Mouse (Mus musculus) A20 (cell line): ENCODE measurements around the gene Pnrc1.

Experiments used
- DNase-seq: peaks from one replicate; pipeline ENCODE4 v3.0.0-alpha.2; 2011; ENCODE audit warnings: low read depth, low spot score

Pnrc1 gene

DNA sequence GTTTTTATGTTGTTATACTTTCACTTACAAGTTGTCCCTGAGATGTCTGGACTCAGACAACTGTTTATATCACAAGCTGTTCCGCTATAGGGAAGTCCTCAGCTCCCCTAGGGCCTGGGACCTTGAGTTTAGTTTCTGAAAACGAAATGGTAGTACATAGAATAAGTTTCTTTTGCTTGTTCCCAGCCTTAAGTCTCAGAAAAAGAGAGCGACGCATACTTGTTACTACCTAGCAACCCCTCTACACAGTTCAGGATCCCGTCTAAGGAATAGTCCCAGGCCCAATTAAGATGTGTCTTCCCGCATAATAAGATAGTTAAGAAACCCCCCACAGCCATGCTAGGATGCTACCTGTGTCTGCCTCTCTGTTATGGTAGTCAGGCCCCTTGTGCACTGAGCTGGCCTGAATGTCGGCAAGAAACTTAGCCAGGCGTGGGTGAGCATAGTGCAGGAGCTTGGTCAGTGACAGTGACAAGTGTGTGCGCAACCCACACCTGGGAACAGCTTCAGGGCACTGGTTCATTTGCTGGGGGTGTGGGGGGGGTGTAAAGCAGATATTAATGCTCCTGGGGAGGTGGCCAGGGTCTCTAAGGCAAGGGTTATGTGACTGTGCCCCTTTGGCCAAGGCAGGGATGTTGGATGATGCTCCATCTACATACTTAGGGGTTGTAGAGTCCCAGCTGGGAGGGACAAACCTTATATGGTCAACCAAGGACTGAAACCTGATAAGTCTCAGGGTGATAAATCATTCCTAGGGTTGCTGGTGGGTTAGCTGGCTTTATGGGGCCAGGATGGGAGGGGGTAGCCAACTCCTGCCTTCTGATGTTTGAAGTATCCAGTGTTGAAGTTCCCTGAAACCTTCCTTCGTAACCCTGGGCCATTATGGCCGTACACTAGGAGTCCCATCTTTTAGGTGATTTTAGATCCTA, 19.3 kb downstream of the Pnrc1 start:
- no peak for DNase-seq

DNA sequence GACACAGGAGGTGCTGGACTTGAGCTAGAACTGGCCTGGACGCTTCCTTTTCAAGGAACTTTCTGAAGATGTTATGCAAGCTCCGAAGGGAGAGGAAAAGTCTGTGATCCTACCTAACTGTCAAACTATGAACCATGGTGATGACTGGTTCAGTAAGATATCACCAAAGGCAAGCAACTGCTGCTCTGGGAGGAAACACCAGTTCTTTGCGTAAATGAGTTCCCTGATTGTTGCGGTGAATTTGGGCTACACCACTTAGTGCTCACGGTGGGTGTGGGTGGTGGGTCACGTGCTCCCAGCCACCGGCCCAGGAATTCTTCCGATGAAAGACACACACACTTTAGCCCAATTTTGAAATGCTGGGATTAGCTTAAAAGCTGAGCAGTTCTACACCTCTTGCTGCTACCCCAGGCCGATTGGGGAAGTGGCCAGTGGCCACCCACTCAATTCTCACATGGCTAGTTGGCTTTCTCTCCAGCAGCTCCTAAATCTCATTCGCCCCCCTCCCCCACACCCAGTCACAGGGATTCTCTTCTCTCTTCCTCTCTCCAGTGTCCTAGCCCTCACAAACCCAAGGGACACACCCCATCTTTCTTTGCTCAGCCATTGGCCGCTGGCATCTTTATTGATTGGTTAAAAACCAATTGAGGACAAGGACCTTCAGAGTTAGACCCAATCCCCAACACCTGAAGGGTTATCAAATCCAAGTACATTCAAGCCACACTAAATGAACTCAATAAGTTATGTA, 24.8 kb downstream of the Pnrc1 start:
- DNase-seq = no peak

DNA sequence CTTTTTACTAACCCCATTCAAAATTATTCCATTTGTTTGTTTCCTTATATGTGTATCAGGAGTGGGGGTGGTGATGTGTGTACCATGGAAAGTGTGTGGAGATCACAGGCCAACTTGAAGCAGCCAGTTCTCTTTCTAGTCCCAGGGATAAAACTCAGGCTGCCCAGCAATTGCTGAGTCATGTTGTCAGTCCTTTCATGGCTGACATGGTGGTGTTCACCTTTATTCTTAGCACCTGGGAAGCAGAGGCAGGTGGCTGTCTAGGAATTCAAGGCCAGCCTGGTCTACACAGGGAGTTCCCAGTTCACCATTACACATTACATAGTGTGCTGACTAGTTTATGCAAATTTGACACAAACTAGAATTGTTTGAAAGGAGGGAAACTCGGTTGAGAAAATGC, 27.1 kb downstream of the Pnrc1 start:
- DNase-seq = no peak

DNA sequence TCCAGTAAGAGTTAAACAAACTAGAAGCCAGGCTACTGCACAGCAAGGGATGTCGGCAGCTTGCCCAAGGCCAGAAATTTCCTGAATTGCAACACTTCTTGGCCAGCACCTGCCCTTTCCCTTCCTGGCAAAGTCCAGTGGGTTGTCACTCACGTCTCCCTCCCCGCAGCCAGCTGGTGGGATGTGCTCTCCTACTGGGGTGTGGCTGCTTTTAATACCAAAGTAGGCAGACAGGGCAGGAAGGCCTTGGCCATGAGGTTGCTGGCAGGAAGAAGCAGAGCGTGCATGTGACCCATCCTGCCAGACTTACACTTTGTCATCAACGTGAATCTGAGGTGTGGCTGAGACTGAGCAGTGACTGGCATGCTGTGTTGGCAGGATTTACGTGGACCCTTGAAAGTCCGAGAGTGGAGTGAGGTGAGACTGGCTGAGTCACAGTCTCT, 28.6 kb downstream of the Pnrc1 start:
- DNase-seq = no peak

DNA sequence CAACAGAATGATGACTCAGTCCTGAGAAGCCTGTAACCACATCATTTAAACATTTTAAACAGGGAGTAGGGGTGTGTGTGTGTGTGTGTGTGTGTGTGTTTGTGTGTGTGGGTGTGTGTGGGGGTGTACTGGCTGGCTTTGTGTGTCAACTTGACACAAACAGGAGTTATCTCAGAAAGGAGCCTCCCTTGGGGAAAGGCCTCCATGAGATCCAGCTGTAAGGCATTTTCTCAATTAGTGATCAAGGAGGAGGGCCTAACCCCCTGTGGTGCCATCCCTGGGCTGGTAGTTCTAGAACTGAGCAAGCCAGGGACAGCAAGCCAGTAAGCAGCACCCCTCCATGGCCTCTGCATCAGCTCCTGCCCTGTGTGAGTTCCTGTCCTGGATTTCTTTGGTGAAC, 29.7 kb downstream of the Pnrc1 start:
- no peak for DNase-seq

DNA sequence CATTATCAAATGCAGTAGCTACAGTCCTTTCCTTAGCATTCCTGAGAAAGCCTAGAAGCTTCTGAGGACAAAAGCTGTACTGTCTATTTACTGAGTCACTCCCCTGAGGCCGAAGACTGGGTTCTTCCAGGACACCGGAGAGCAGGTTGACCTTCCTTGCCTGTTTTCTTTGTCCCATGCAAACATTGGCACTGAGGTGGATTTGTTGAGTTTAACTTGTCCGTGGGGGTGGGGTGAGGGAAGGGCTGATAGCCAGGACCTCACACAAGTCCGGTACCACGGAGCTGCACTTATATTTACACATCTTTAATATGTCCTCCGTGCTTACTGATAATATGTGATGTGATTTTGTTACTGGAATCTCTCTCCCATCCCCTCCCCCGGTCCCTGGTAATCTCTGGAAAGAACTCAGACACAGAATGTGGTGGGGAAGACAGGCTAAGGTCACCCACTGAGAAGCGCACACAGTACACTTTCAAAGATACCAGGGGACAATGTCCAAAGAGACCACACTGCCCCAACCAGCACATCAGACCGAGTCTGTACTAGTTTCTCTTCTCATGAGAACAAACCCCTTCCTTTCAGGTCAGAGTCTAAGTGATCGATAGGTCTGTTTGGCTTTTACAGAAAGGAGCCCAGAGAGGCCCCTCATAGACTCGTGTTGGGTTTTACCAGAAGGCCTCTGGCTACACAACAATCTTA, 32.5 kb downstream of the Pnrc1 start:
- DNase-seq = no peak

DNA sequence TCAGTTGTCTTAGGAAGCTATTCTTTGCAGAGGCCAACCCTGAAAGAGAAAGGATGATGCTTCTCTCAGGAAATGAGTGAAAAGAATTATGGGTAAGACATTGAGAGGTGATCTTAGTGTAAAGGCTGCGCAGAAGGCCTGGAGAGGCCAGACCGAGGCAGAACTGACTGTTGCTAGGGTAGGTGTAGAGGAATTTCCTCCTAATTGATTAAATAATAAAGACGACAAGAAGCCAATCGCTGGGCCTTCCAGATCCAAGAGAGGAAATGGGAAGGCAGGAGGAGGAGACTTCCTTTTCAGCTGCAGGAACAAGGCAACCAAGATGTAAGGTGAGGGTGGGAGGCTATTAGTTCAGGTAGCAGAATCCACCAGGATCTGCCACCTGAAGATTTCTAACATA, 35.3 kb downstream of the Pnrc1 start:
- DNase-seq = no peak

DNA sequence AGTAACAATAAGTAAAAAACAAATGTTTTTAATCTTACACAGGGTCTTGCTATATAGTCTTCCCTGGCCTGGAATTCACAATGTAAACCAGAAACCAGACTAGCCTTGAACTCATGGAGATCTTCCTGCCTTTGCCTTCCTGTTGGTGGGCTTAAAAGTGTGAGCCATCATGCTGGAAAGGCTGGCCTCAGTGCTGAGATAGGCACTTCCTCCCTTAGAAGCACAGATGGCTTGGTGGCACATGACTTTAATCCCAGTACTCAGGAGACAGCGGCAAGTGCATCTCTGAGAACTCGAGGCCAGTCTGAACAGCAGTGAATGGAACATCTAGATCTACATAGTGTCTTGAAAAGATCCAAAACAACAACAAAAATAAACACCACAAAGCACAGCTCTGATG, 39.1 kb downstream of the Pnrc1 start:
- no peak for DNase-seq

DNA sequence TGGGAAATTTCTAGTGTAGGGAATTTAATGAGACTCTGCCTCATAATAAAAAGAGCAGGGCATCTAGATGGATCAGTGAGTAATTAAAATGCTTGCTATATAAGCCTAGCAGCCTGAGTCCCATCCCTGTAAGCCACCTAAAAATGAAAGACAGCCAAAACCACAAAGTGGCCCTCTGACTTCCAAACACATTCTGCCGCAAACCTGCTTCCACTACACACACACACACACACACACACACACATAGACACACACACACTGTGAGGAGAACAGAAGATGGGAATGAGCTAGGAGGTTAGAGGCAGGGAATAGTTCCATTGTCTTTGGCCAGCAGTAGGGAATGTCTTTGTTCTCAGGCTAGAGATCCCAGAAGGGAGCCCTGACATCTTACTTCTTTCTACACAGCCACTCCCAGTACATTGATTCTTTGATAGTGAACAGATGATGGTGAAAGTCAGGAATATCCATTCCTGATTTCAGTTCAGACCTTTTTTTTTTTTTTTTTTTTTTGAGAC, 40.2 kb downstream of the Pnrc1 start:
- no peak for DNase-seq

DNA sequence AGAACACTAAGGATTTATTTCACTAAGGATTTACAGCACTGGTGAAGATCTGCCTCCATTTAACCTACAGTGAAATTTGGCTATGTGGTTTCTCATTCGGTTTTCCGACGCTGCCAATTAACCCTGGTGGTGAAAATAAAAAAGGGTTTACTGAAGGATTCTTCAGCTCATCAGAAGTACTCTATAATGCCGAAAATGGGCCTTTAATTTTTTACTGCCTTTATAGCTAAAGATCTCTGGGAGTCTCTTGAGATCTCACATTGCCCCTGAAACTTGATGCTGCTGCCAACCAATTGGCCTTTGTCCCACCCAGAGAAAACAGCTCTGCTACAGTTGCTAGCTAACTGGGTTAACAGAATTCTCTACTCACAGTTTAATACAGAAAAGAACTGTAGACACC, 41.0 kb downstream of the Pnrc1 start:
- no peak for DNase-seq

DNA sequence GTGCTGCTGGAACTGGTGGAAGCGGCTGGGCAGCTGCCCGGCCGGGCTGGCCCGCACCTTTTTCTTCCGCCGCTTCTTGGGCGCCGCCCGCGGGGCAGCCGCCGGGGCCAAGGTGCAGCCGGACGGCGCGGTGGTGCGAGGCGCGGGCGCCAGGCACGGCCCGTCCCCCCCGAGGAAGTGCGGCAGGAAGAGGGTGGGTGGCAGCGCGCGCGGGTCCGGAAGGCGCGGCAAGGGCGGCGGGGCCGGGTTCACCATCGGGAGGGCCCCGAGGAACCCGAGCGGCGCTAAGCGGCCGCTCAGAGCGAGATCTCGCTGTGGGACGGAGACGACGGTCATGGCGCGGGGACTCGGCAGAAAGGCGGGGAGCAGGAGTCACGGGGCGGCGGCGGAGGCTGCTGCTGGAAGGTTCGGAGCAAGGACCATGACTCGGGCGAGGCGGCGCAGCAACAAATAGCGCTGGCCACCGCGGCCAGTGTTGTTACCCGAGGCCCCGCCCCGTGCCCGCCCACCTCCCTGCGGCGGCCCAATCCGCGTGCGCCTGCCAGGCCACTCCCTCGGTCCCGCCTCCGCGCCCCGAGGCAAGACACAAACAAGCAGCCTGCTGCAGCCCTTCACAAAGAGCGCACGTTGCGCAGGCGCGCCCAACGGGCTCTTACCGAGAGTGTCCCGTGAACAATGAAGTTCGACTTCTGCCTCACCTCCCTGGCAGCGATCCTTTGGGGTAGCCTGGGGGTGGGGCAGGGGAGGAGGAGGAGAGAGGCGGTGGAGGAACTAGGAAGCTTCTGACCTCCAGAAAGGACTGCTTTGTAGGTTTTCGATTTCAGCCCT, 41.7 kb downstream of the Pnrc1 start:
- DNase-seq = peak; percentile 99

DNA sequence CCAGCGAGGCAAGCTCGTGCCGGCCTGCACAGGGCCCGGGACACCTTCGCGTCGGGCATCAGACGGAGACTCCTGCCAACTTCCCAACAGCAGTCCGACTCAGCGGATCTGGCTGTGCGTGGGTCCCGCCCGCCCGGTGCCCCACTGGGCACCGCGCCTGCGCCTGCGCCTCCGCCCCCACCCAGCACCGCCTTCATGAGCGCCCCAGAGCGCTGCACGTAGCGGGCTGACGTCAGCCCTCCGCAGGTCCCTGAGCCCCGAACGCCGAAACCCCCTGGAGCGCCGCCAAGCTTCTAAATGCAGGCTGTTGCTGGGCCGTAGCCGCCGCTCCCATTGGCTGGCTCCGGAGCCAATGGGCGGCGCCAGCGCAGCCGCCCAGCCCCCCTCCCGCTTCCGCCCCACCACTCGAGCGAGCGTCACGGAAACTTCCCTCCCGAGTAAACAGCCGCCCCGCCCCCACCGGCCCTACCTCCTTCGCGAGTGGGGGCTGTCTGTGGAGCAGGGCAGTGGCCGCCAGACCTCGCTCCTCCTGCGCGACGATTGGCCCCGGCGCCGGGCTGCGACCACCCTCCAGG, 42.4 kb downstream of the Pnrc1 start:
- peak; percentile 99 for DNase-seq

DNA sequence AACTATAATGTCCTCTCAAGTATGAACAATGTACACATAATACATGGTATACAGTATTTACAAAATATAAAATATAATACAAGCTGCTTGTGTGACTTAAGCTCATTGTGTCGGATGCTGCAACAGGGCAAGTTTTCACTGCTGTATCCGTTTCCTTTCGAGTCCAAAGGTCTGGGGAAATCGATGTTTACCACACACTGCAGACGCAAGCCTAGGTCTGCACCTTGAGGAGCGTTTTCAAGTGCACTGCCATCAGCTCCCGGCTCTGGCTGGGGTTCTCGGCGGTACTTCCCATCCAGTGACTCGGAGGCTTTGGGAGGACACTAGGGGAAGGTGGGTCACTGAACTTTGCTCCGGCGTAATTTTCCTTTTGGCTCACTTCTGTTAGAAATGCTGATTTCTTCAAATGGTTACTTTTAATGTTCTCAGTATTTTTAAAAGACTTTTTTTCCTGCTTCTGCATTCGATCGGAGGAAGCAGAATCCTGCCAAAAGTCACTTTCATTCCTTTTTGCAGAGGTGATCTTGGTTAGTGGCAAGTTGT, 44.0 kb downstream of the Pnrc1 start:
- DNase-seq = no peak

DNA sequence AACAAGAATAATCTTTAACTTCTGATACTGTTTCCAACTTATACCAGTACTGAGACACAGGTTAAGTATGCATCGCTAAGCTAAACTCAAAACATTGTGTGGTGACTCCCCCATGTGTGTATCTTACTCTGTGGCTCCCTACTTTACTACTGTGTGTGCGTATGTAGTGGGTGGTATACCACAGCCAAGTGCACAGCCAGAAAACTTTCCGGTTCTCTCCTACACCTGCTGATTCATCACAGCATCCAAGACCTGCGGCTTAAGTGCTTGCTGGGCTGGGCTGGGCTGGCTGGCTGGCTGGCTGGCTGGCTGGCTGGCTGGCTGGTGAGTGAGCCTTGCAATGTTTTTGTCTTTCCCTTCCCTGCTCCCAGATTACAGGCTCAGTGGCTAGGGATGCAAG, 46.0 kb downstream of the Pnrc1 start:
- DNase-seq = no peak

DNA sequence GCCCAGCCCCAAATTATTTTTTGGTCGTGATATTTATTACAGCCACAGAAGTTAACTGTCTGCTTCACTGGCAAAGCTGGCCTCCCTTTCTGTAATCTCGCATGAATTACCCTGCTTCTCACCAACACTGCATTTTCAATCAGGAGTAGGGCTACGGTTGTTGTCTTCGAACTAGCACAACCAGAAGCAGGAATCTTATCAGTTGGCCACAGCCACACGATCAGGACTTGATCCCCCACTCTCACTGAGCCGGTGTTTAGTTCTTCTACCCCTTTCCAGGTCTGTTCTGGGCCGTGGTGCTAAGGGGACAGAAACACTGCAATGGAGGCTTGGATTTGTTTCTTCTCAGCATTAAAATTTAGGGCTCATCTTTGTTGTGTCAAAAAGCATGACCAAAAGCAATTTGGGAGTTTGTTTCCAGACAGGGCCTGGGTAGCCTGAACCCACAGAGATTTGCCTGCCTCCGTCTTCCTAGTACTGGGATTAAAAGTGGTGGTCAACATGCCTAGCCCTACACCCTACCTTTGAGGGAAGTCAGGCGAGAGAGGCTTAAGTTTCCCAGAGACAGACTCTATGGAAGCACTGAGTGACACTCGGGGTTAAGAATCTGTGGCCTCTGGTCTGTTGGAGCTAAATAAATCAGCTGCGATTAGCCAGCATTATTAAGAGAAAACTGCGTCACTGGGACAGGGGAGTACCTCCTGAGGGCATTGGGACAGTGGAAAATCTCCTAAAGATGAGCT, 46.8 kb downstream of the Pnrc1 start:
- no peak for DNase-seq

DNA sequence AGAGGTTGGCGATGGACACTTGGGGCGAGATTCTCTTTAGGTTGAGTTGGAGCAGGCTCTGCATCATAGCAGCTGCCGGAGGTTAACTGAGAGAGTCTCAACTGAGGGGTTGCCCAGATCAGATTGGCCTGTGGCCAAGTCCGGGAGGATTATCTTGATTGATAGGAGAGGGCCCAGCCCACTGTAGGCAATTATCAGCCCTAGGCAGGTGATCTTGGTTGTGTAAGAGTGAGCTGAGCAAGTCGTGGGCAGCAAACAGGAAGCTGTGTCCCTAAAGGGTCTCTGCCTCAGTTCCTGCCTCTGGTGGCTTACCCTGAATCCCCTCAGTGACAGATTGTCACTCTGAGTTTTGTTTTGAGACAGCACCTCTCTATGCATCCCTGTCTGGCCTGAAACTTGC, 47.4 kb downstream of the Pnrc1 start:
- DNase-seq = peak; percentile 38

DNA sequence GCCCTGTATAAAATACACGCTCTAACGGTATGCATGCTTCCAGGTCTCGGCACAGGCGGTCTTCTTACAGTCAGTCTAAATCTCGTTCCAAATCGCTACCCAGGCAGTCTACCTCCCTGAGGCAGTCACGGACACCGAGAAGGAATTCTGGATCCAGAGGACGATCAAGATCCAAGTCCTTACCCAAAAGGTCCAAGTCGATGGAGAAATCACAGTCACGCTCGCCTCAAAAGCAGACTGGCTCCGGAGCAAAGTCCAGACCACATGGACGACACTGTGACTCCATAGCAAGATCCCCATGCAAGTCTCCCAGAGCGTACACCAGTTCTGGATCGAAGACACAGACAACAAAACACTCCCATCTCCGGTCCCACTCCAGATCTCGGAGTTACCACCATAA, 59.1 kb downstream of the Pnrc1 start:
- no peak for DNase-seq

DNA sequence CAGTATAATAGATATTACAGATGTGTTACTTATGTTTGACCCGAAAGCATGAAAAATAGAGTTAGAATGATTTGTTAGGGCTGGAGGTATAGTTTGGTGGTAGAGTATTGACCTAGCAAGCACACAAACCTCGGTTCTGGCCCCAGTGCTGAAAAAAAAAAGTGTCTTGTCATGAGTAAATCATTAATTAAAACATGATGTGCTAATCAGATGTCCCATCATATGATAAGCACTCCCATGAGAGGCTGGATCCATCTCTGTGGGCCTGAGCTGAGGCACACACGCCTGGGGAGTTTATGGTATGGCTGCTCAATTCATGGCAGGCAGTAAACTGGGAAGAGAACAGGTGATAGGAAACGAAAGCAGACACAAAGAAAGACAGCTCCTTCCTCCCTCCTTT, 60.3 kb downstream of the Pnrc1 start:
- DNase-seq = no peak

DNA sequence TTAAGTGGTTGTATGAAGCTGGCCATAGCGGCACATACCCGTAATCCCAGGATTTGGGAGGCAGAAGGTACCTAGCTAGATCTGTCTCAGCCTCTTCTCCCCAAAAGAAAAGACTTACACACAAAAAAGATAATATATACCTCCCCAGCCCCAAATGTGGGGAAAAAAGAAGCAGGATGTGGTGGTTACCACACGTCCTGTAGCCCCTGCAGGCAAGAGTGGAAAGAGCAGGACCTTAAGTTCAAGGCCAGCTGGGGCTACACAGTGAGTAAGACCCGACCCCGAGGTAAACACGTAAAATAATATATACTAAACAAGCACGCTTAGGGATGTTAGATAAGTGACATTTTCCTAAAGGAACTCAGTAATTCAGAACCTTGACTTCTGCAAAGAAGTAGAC, 62.8 kb downstream of the Pnrc1 start:
- DNase-seq = no peak
